In the genomic region with DNA sequence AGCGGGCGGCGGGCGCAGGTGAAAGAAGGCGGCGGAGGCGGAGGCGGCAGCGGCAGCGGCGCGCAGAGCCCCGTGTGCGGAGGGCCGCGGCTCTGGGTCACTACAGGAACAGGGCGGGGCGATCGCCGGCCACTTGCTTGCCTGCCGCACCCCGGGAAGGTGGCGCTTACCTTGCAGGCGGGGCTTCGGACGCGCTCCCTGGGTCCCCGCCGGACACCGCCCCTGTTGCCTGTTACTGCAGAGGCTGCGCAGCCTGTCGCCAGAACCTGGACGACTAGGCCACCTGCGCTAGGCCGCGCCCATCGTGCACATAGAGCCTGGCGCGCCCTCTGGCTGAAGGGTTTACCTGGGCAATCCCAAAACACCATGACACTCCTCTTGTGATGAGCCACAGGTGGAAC, we compare ENCODE assay signal across 8 mouse cellular contexts. TPM values are rescaled to one million over a fixed set of nuclear protein-coding genes. Genes with fewer than 3 reads are reported as not detected.
DNase-seq lines count a peak whose midpoint lies in the region; ATAC-seq lines count a peak whose summit lies in the region.

A gene (minus strand): TSS at position 21 of the 401 bp plus-strand sequence.

- H3K4me1 ChIP-seq in forebrain, embryonic 10.5 days, result peaks cover 29% of the 10 kb centered on the region
- H3K4me1 ChIP-seq in hindbrain, embryonic 13.5 days (replicated peaks), result peaks cover 16% of the 10 kb centered on the region
- peaks cover 39% of the 10 kb centered on the region for H3K4me1 ChIP-seq in limb, embryonic 15.5 days
- H3K4me1 ChIP-seq in midbrain, embryonic 16.5 days (ENCODE audit: control insufficient read depth, insufficient read depth, low read length), result peaks cover 10% of the 10 kb centered on the region; the same call in 1 of the 2 replicates

- peaks cover 86% of the 10 kb centered on the region for H3K27me3 ChIP-seq in forebrain, embryonic 10.5 days (ENCODE audit: poor library complexity, severe bottlenecking)
- H3K27me3 ChIP-seq in hindbrain, embryonic 13.5 days, result peaks cover 79% of the 10 kb centered on the region
- peaks cover 72% of the 10 kb centered on the region for H3K27me3 ChIP-seq in limb, embryonic 15.5 days
- H3K27me3 ChIP-seq in midbrain, embryonic 16.5 days (ENCODE audit: control insufficient read depth, insufficient read depth, low read depth, low read length), result peaks cover 55% of the 10 kb centered on the region

- DNase-seq in B cell, adult 2 months, result peak; percentile 43 to 51
- peak; percentile 65 for DNase-seq in adrenal gland, postnatal 14 days
- no peak for DNase-seq in forebrain, embryonic 10.5 days (ENCODE audit: extremely low spot score, low spot score)
- peak; percentile 75 for DNase-seq in urinary bladder, postnatal 25 days (ENCODE audit: low spot score)
- DNase-seq in frontal cortex, postnatal 36 days (ENCODE audit: low spot score in 2 of 2), result no peak

- H3K4me2 ChIP-seq in hindbrain, embryonic 13.5 days, result peak within 1 kb of the TSS; percentile 54
- H3K4me2 ChIP-seq in limb, embryonic 15.5 days, result peak within 1 kb of the TSS; percentile 51
- H3K4me2 ChIP-seq in midbrain, embryonic 16.5 days (ENCODE audit: low read length), result peak within 1 kb of the TSS; percentile 58

- H3K9ac ChIP-seq in hindbrain, embryonic 13.5 days, result no peak within 1 kb of the TSS; the same call in 1 of the 2 replicates
- H3K9ac ChIP-seq in limb, embryonic 15.5 days, result 0 out of 2 replicates have a peak within 1 kb of the TSS, but pooled peaks have one; percentile 12
- H3K9ac ChIP-seq in midbrain, embryonic 16.5 days (ENCODE audit: low read depth, low read length), result peak within 1 kb of the TSS; percentile 41

- H3K4me3 ChIP-seq in forebrain, embryonic 10.5 days, result peak within 1 kb of the TSS; percentile 48
- peak within 1 kb of the TSS; percentile 36 for H3K4me3 ChIP-seq in hindbrain, embryonic 13.5 days
- peak within 1 kb of the TSS; percentile 38 for H3K4me3 ChIP-seq in limb, embryonic 15.5 days
- H3K4me3 ChIP-seq in midbrain, embryonic 16.5 days (ENCODE audit: low read depth, low read length), result peak within 1 kb of the TSS; percentile 37

- no peaks in the 10 kb centered on the region for H3K36me3 ChIP-seq in forebrain, embryonic 10.5 days (replicated peaks)
- H3K36me3 ChIP-seq in hindbrain, embryonic 13.5 days, result no peaks in the 10 kb centered on the region
- H3K36me3 ChIP-seq in limb, embryonic 15.5 days, result no peaks in the 10 kb centered on the region
- no peaks in the 10 kb centered on the region for H3K36me3 ChIP-seq in midbrain, embryonic 16.5 days (ENCODE audit: control insufficient read depth, insufficient read depth, low read length)

- under 1% methylated on average over 39 of the region's 39 CpGs for WGBS in forebrain, embryonic 10.5 days
- 1% methylated on average over 39 of the region's 39 CpGs for WGBS in hindbrain, embryonic 13.5 days
- WGBS in limb, embryonic 15.5 days, result 2% methylated on average over 37 of the region's 39 CpGs
- under 1% methylated on average over 33 of the region's 39 CpGs for WGBS in midbrain, embryonic 16.5 days

- H3K9me3 ChIP-seq in forebrain, embryonic 10.5 days, result no peaks in the 10 kb centered on the region
- no peaks in the 10 kb centered on the region for H3K9me3 ChIP-seq in hindbrain, embryonic 13.5 days
- no peaks in the 10 kb centered on the region for H3K9me3 ChIP-seq in limb, embryonic 15.5 days
- H3K9me3 ChIP-seq in midbrain, embryonic 16.5 days (replicated peaks; ENCODE audit: control insufficient read depth, low read length, poor library complexity, severe bottlenecking), result no peaks in the 10 kb centered on the region

- ATAC-seq in hindbrain, embryonic 13.5 days (ENCODE audit: low FRiP score), result no peak
- no peak for ATAC-seq in limb, embryonic 15.5 days (ENCODE audit: insufficient number of reproducible peaks, low FRiP score, low TSS enrichment, low read depth)
- ATAC-seq in midbrain, embryonic 16.5 days, result no peak

- no peak within 1 kb of the TSS for H3K27ac ChIP-seq in forebrain, embryonic 10.5 days
- H3K27ac ChIP-seq in hindbrain, embryonic 13.5 days, result no peak within 1 kb of the TSS
- H3K27ac ChIP-seq in limb, embryonic 15.5 days, result peak within 1 kb of the TSS; percentile 65
- no peak within 1 kb of the TSS for H3K27ac ChIP-seq in midbrain, embryonic 16.5 days (ENCODE audit: low read length)

RNA-seq across cellular contexts. Expression of the gene that starts here (rescaled TPM):
- 2.7 TPM in 2 replicates for total RNA-seq in adrenal gland, postnatal 14 days (2021)
- 0.81 and 0.95 TPM in 2 replicates for polyA plus RNA-seq in forebrain, embryonic 10.5 days (2016; fragmentation: Nextera tagmentation; extraction: Ambion mirVana)
- 0.25 TPM in 2 replicates for polyA plus RNA-seq in hindbrain, embryonic 13.5 days (2015; fragmentation: Nextera tagmentation; extraction: Ambion mirVana)
- 72.6 and 79.3 TPM in 2 replicates for polyA plus RNA-seq in limb, embryonic 15.5 days (2015; fragmentation: Nextera tagmentation; extraction: Ambion mirVana)
- 0.06 and 0.11 TPM in 2 replicates for polyA plus RNA-seq in midbrain, embryonic 16.5 days (2015; fragmentation: Nextera tagmentation; extraction: Ambion mirVana)

Comparison
In these comparisons a context has a peak if more than half of its experiments do, and no peak if none do; other contexts are left out.
1. RNA of the gene that starts here (polyA plus RNA-seq): 72.6 to 79.3 TPM in limb, embryonic 15.5 days; 0.81 to 0.95 TPM in forebrain, embryonic 10.5 days, 0.25 TPM in hindbrain, embryonic 13.5 days and 0.06 to 0.11 TPM in midbrain, embryonic 16.5 days; every median in the first group is over 10 times any median in the second.
2. DNase-seq: peak in B cell, adult 2 months (2 of 2), adrenal gland, postnatal 14 days (single experiment) and urinary bladder, postnatal 25 days (single experiment); none in forebrain, embryonic 10.5 days (single experiment) and frontal cortex, postnatal 36 days (0 of 2).
3. Peak in every context shown above with its lines, with median percentiles within 50 percentile points of each other: H3K4me3 ChIP-seq and H3K4me2 ChIP-seq.